Mouse (Mus musculus) spleen, embryonic (tissue): ENCODE measurements at regions not wholly inside any gene's neighbourhood (a gene's known extent, or its start where the extent isn't known, plus 50 kb on each side); places are given as distances from the start of the nearest gene placed in this dataset.

Experiments
- CTCF ChIA-PET: fragments of 350-600 bp; sonication (Branson Sonifier 250); formaldehyde crosslinking; loops from one replicate; lab custom pipeline; 2022; lab: Charles Lee

GRCm38 (mm10) chr11:112708119-112708730, 73.8 kb upstream of the Sox9 start:
- CTCF ChIA-PET = no interaction called here

GRCm38 (mm10) chr11:112711656-112712055, 70.4 kb upstream of the Sox9 start:
- CTCF ChIA-PET = no interaction called here

- CTCF ChIA-PET = no interaction called here
Measured at GRCm38 (mm10) chr11:112718547-112718946, 63.5 kb upstream of the Sox9 start.

- CTCF ChIA-PET = no interaction called here
Measured at GRCm38 (mm10) chr11:112720652-112721051, 61.4 kb upstream of the Sox9 start.

- CTCF ChIA-PET = no interaction called here
Measured at GRCm38 (mm10) chr11:112722936-112723335, 59.1 kb upstream of the Sox9 start.

- CTCF ChIA-PET = no interaction called here
Measured at GRCm38 (mm10) chr11:112728154-112728952, 53.7 kb upstream of the Sox9 start.
